Mouse (Mus musculus) inflammation-experienced regulatory T-cells, adult 6 months (primary cell): Measurements from ENCODE around the gene Nsun7. TPM values are rescaled to one million over a fixed set of nuclear protein-coding genes. Genes with fewer than 3 reads are reported as not detected.

Source experiments
- ATAC-seq: one replicate; pipeline ENCODE4 v1.8.0; 2017
- polyA plus RNA-seq, 3 experiments: library from polyadenylated mRNA; unstranded; fragments of 100-300 nt; shearing (Covaris generic); gene quantifications; one replicate each; pipeline ENCODE4 v1.2.1; 2017

The Nsun7 gene
- polyA plus RNA-seq, 3 experiments from 2014 or later = 1.1 to 1.9 TPM; not detected in 1

- peak; percentile 52 for ATAC-seq
These were observed 77.6 kb downstream of the Nsun7 start for GRCm38 (mm10) chr5:66337025-66337968.

GRCm38 (mm10) chr5:66337969-66338345, 78.3 kb downstream of the Nsun7 start:
- ATAC-seq = no peak

DNA sequence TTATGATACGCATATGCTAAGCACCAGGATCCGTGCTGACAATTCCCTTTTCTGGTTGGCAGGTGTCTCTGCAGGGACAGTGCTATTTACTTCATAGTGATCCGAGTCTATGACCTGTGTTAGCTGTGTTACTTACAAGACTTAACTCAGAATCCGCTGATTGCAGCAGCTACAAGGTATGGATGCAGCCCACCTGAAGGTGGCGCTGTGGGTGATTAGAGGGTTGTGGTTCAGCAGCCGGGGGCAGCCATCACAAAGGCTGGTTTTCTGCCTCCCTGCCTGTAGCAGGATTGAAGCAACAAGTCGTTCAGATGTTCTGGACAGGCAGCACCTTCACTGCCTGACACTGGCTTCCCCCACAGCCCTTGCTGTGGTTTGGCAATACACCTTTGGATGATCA, 78.9 kb downstream of the Nsun7 start:
- no peak for ATAC-seq

DNA sequence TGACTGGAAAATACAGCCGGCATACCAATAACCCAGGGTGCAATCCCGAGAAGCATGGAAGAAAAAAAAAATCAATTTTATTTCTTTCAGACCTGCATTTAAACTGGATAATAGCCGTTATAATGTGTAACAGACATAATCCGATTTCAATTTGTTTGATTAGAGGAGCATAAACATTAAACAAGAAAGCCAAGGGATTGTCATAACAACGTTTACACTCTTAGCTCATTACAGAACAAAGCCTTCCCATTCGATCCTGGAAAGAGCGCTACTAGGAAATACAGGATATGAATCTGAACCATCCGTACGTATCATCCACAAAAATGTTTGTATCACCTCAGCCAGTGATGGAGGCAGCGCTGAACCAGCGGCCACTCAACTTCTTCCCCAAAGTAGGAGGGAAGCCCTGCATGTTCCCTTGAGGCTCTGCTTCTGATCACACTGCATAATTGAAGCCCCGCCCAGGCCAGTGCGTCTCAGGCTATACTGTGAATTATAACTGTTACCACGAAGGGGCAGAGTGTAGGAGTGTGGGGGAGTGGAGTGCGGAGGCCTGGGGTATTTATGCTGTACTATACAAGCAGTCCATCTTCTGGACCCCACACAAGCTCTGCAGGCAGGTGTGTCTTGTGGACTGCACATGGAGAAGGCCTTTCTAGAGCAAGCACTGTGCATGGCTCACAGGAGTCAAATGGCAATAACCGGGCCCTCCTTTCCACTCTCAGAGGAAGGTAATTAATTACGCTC, 80.8 kb downstream of the Nsun7 start:
- no peak for ATAC-seq

GRCm38 (mm10) chr5:66341848-66342247, 82.2 kb downstream of the Nsun7 start:
- no peak for ATAC-seq

GRCm38 (mm10) chr5:66342285-66342684, 82.6 kb downstream of the Nsun7 start:
- ATAC-seq = no peak

DNA sequence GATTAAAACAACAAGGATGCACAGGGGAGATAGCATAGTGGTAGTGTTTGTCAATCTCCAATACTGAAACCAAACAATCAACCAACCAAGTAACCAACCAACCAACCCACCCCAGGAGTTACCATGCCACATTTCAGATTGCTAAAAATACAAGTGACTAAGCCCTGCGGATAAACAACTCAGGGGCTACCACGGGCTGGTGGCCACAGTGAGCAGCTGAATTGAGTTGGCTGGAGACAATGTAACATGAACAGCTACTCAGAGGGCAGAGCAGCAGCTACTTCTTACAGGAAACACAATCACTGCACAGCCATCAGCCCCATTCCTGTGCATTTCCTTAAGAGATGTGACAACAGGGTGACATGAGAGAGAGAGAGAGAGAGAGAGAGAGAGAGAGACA, 84.5 kb downstream of the Nsun7 start:
- ATAC-seq = no peak

- ATAC-seq = no peak
These were observed 85.4 kb downstream of the Nsun7 start for GRCm38 (mm10) chr5:66345140-66345539.

GRCm38 (mm10) chr5:66346756-66347155, 87.1 kb downstream of the Nsun7 start:
- ATAC-seq = no peak

Other genes with a start within 250 kb of the Nsun7 start
- 1 to 10 TPM in 2 of 3 experiments, under 1 TPM in 1; 0.71 to 8.2 (median 1.2) TPM for gene Rbm47, start 86.8 kb upstream of the Nsun7 start, polyA plus RNA-seq